Mouse (Mus musculus) hindbrain, embryonic 16.5 days (tissue): ENCODE data around the gene Loxl4. TPM values are rescaled to one million over a fixed set of nuclear protein-coding genes. Genes with fewer than 3 reads are reported as not detected.

Experiments
- ATAC-seq: fragments of 200-750 bp; cut with Nextera tagmentation; 2 replicates; pipeline ENCODE4 v1.8.0; 2017; ENCODE audit warnings: moderate TSS enrichment, moderate library complexity
- H3K27ac ChIP-seq: fragments of 300-500 bp; sonication (generic); 2 replicates; pipeline ENCODE4 v1.5.1; 2014; ENCODE audit warnings: low read depth, mild to moderate bottlenecking, control low read depth, low read length, moderate library complexity
- H3K27me3 ChIP-seq: fragments of 300-500 bp; sonication (generic); replicated peaks from 2 replicates; pipeline ENCODE4 v1.6.1; 2014; ENCODE audit warnings: low read length; ENCODE audit not compliant: control insufficient read depth, insufficient read depth
- H3K36me3 ChIP-seq: fragments of 300-500 bp; sonication (generic); 2 replicates; pipeline ENCODE4 v1.6.1; 2014; ENCODE audit warnings: mild to moderate bottlenecking, low read length, moderate library complexity, mixed read lengths; ENCODE audit not compliant: control insufficient read depth, insufficient read depth
- H3K4me1 ChIP-seq: fragments of 300-500 bp; sonication (generic); 2 replicates; pipeline ENCODE4 v1.6.1; 2014; ENCODE audit warnings: low read depth, low read length; ENCODE audit not compliant: control insufficient read depth, insufficient read depth
- H3K4me2 ChIP-seq: fragments of 300-500 bp; sonication (generic); 2 replicates; pipeline ENCODE4 v1.6.1; 2014; ENCODE audit warnings: mild to moderate bottlenecking, low read length, control low read depth, moderate library complexity
- H3K4me3 ChIP-seq: fragments of 300-500 bp; sonication (generic); 2 replicates; pipeline ENCODE4 v1.5.1; 2014; ENCODE audit warnings: mild to moderate bottlenecking, low read length, control low read depth, moderate library complexity
- H3K9ac ChIP-seq: fragments of 300-500 bp; sonication (generic); 2 replicates; pipeline ENCODE4 v1.6.1; 2014; ENCODE audit warnings: low read depth, mild to moderate bottlenecking, control low read depth, low read length, moderate library complexity
- H3K9me3 ChIP-seq: fragments of 300-500 bp; sonication (generic); 2 replicates; pipeline ENCODE4 v1.6.1; 2014; ENCODE audit warnings: mild to moderate bottlenecking, low read length, moderate library complexity; ENCODE audit not compliant: control insufficient read depth
- WGBS: fragments of 180-500 bp; shearing (Covaris S2); extraction: QIAGEN DNeasy Blood & Tissue Kit; methylation state at CpG from one replicate; pipeline ENCODE4 v1.1.7; 2014; 5-methylcytosine and 5-hydroxymethylcytosine counted together
- polyA plus RNA-seq: library from polyadenylated mRNA; unstranded; fragments of >200 nt; fragmentation: Nextera tagmentation; extraction: Ambion mirVana; gene quantifications from 2 replicates; pipeline ENCODE4 v1.2.1, GENCODE M21; 2015

Loxl4 gene
- polyA plus RNA-seq, 1 experiment from 2014 or later, result 0.15 TPM

DNA sequence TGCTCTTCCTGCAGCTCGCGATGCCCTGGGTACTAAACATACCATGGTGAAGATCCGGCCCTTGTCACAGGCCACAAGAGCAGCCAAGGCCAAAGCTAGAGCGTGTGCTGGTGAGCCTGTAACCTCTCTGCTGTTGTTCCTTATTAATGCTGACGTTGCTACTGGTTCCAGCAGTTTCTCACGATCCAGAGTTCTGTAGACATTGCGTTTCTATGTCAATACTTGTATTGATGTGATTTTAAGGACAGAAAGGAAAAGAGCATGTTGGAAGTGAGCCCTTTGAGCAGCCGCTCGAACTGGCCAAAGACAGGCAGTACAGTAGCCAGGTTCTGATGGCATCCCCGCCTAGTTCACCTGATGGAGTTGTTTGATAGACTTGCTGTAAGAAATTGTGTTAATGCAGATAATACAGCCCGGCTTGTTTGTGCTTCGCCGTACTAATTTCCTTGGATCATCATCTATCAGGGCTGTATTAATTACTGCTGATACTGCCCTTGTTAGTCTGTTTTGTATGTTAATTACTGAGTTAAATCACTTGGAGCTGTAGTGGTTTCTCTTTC lies 29.7 kb downstream of the Loxl4 start:
- no peak overlapping the region for H3K27ac ChIP-seq
- no peak overlapping the region for H3K9ac ChIP-seq
- H3K27me3 ChIP-seq, result no peaks in the 10 kb centered on the region
- WGBS, result 87% methylated on average over 13 of the region's 13 CpGs
- H3K4me3 ChIP-seq, result no peak overlapping the region
- no peaks in the 10 kb centered on the region for H3K9me3 ChIP-seq
- no peaks in the 10 kb centered on the region for H3K4me1 ChIP-seq
- ATAC-seq, result no peak
- 0 out of 2 replicates have a peak, but pooled peaks cover 2% of the 10 kb centered on the region for H3K36me3 ChIP-seq
- no peak overlapping the region for H3K4me2 ChIP-seq

- H3K4me2 ChIP-seq, result no peak overlapping the region
- no peaks in the 10 kb centered on the region for H3K9me3 ChIP-seq
- H3K27ac ChIP-seq, result no peak overlapping the region
- H3K36me3 ChIP-seq, result 0 out of 2 replicates have a peak, but pooled peaks cover 2% of the 10 kb centered on the region
- no peak overlapping the region for H3K4me3 ChIP-seq
- no peak for ATAC-seq
- no peaks in the 10 kb centered on the region for H3K4me1 ChIP-seq
- WGBS, result 44% methylated on average over 4 of the region's 4 CpGs
- H3K9ac ChIP-seq, result no peak overlapping the region
- H3K27me3 ChIP-seq, result no peaks in the 10 kb centered on the region
Measured at GRCm38 (mm10) chr19:42580701-42581100, 31.9 kb downstream of the Loxl4 start.

- ATAC-seq, result no peak
- H3K27me3 ChIP-seq, result no peaks in the 10 kb centered on the region
Measured at GRCm38 (mm10) chr19:42578631-42579030, 34.0 kb downstream of the Loxl4 start.

GRCm38 (mm10) chr19:42576856-42577255 lies 35.8 kb downstream of the Loxl4 start:
- Histone ChIP-seq H3K4me3 (no peak overlapping the region), H3K27me3 (no peaks in the 10 kb centered on the region), H3K9me3 (no peaks in the 10 kb centered on the region), H3K27ac (no peak overlapping the region), H3K36me3 (no peaks in the 10 kb centered on the region), H3K4me2 (no peak overlapping the region), H3K4me1 (no peaks in the 10 kb centered on the region), H3K9ac (no peak overlapping the region)
- no peak for ATAC-seq
- WGBS, result 100% methylated on average over 1 of the region's 1 CpGs

More at GRCm38 (mm10) chr19:42578631-42579030, 34.0 kb downstream of the Loxl4 start:
- no peak overlapping the region for H3K27ac ChIP-seq
- H3K9ac ChIP-seq, result no peak overlapping the region
- H3K4me3 ChIP-seq, result no peak overlapping the region
- no peaks in the 10 kb centered on the region for H3K9me3 ChIP-seq
- no peaks in the 10 kb centered on the region for H3K36me3 ChIP-seq
- no peaks in the 10 kb centered on the region for H3K4me1 ChIP-seq
- WGBS, result 89% methylated on average over 4 of the region's 4 CpGs
- H3K4me2 ChIP-seq, result no peak overlapping the region

GRCm38 (mm10) chr19:42575317-42575716 lies 37.3 kb downstream of the Loxl4 start:
- WGBS, result 92% methylated on average over 2 of the region's 2 CpGs
- no peak for ATAC-seq
- no peaks in the 10 kb centered on the region; the same call in 1 of the 2 replicates for H3K4me1 ChIP-seq

GRCm38 (mm10) chr19:42571291-42571690 lies 41.3 kb downstream of the Loxl4 start:
- H3K9ac ChIP-seq, result no peak overlapping the region
- no peaks in the 10 kb centered on the region for H3K27me3 ChIP-seq
- no peak overlapping the region for H3K4me2 ChIP-seq
- H3K4me1 ChIP-seq, result no peaks in the 10 kb centered on the region; the same call in 1 of the 2 replicates
- no peak for ATAC-seq
- no peak overlapping the region for H3K27ac ChIP-seq
- 68% methylated on average over 4 of the region's 4 CpGs for WGBS
- no peak overlapping the region for H3K4me3 ChIP-seq
- H3K9me3 ChIP-seq, result no peaks in the 10 kb centered on the region
- H3K36me3 ChIP-seq, result no peaks in the 10 kb centered on the region

More at GRCm38 (mm10) chr19:42575317-42575716, 37.3 kb downstream of the Loxl4 start:
- Histone ChIP-seq H3K4me2 (no peak overlapping the region), H3K9ac (no peak overlapping the region), H3K27me3 (no peaks in the 10 kb centered on the region), H3K9me3 (no peaks in the 10 kb centered on the region), H3K36me3 (no peaks in the 10 kb centered on the region), H3K4me3 (no peak overlapping the region), H3K27ac (no peak overlapping the region)

DNA sequence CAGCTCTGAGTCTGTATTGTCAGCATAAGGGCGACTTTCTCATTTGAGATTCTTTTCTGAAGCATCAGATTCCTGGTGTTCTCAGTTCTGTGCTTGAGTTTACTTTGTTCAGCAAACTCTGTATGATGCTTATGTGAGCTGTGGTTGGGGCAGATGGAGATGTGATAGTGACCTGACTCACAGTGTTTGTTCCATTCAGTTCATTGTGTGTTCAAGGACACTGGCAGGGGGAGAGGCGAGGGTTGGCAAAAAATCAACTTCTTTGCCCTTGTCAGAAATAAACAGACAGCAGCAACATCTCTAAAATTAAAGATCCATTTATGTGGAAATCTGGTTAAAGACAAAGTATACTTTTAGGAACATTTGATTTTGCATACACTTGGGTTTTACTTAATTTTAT lies 43.5 kb downstream of the Loxl4 start:
- H3K4me3 ChIP-seq, result no peak overlapping the region
- H3K27ac ChIP-seq, result no peak overlapping the region

DNA sequence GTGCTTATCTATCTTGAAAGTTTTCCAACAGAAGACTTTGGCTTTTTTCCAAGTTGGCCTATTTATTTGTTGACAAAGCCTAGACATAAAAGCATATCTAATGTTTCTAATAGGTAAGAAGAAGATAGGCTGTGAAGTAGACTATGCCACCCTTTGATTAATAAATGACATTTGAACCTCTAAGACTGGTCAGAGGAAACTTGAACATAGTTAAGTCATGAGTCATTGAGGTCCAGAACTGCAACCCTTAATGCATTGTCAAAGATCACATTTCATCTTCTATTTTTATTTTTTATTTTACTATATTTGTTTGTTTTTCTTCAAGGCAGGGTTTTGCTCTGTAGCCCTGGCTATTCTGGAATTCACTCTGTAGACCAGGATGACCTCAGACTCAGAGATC lies 45.6 kb downstream of the Loxl4 start:
- Histone ChIP-seq H3K27ac (no peak overlapping the region), H3K4me2 (no peak overlapping the region), H3K9me3 (no peaks in the 10 kb centered on the region), H3K27me3 (no peaks in the 10 kb centered on the region), H3K4me1 (no peaks in the 10 kb centered on the region; the same call in 1 of the 2 replicates), H3K4me3 (no peak overlapping the region), H3K36me3 (no peaks in the 10 kb centered on the region), H3K9ac (no peak overlapping the region)
- no peak for ATAC-seq

More for the DNA sequence above, 43.5 kb downstream of the Loxl4 start:
- Histone ChIP-seq H3K9me3 (no peaks in the 10 kb centered on the region), H3K36me3 (no peaks in the 10 kb centered on the region), H3K27me3 (no peaks in the 10 kb centered on the region), H3K4me2 (no peak overlapping the region), H3K4me1 (no peaks in the 10 kb centered on the region; the same call in 1 of the 2 replicates), H3K9ac (no peak overlapping the region)
- WGBS, result 73% methylated on average over 2 of the region's 2 CpGs
- no peak for ATAC-seq

GRCm38 (mm10) chr19:42566283-42567019 lies 46.2 kb downstream of the Loxl4 start:
- no peaks in the 10 kb centered on the region for H3K27me3 ChIP-seq
- no peaks in the 10 kb centered on the region; the same call in 1 of the 2 replicates for H3K4me1 ChIP-seq
- WGBS, result 95% methylated on average over 4 of the region's 4 CpGs
- H3K4me3 ChIP-seq, result no peak overlapping the region
- no peak for ATAC-seq
- H3K9me3 ChIP-seq, result no peaks in the 10 kb centered on the region
- H3K27ac ChIP-seq, result no peak overlapping the region
- no peak overlapping the region for H3K9ac ChIP-seq
- H3K4me2 ChIP-seq, result no peak overlapping the region
- H3K36me3 ChIP-seq, result no peaks in the 10 kb centered on the region
